Mouse (Mus musculus): ENCODE results near the gene Samm50.
A peak's percentile ranks its signal among the peaks of the same experiment; 100 is the strongest.
"Not testable (repeated sequence)": the region's sequence is repeated elsewhere in the genome, so short reads cannot be mapped to it uniquely, and the experiment has no call there.

Gene Samm50

GRCm38 (mm10) chr15:84192058-84192791 is at the start of gene Samm50:
Gene Samm50 (plus strand): TSS chr15:84192241.
- DNase-seq: peak; percentile 96

- no peak for DNase-seq
Measured at GRCm38 (mm10) chr15:84156158-84156557, 35.9 kb upstream of the Samm50 start.

GRCm38 (mm10) chr15:84157530-84157929 is 34.5 kb upstream of the Samm50 start:
- DNase-seq: not testable (repeated sequence)

- DNase-seq: no peak
Measured at GRCm38 (mm10) chr15:84161871-84162270, 30.2 kb upstream of the Samm50 start.

- no peak for DNase-seq
Measured at GRCm38 (mm10) chr15:84166818-84167217, 25.2 kb upstream of the Samm50 start.

- DNase-seq: peak; percentile 99
Measured at GRCm38 (mm10) chr15:84167600-84167999, 24.4 kb upstream of the Samm50 start, which contains the start of gene Pnpla3. Gene Pnpla3 (plus strand): TSS chr15:84167837.

GRCm38 (mm10) chr15:84168170-84169161 is 23.6 kb upstream of the Samm50 start:
- DNase-seq: no peak

GRCm38 (mm10) chr15:84169511-84169910 is 22.5 kb upstream of the Samm50 start:
- DNase-seq: no peak

GRCm38 (mm10) chr15:84171166-84171565 is 20.9 kb upstream of the Samm50 start:
- DNase-seq: no peak

GRCm38 (mm10) chr15:84178733-84179132 is 13.3 kb upstream of the Samm50 start:
- DNase-seq: no peak

GRCm38 (mm10) chr15:84182000-84182399 is 10.0 kb upstream of the Samm50 start:
- DNase-seq: no peak

GRCm38 (mm10) chr15:84183967-84184366 is 8.1 kb upstream of the Samm50 start:
- DNase-seq: no peak

- no peak for DNase-seq
Measured at GRCm38 (mm10) chr15:84186196-84186595, 5.8 kb upstream of the Samm50 start.

GRCm38 (mm10) chr15:84188887-84189530 is 3.0 kb upstream of the Samm50 start:
- DNase-seq: no peak

GRCm38 (mm10) chr15:84189881-84190280 is 2.2 kb upstream of the Samm50 start:
- DNase-seq: peak; percentile 40

- DNase-seq: no peak
Measured at GRCm38 (mm10) chr15:84191724-84192057, 350 bp upstream of the Samm50 start.

- DNase-seq: no peak
Measured at GRCm38 (mm10) chr15:84196486-84197165, 4.6 kb downstream of the Samm50 start.

GRCm38 (mm10) chr15:84207327-84207726 is 15.3 kb downstream of the Samm50 start:
- DNase-seq: no peak

GRCm38 (mm10) chr15:84209517-84210412 is 17.7 kb downstream of the Samm50 start:
- peak; percentile 50 for DNase-seq

- DNase-seq: no peak
Measured at GRCm38 (mm10) chr15:84210461-84210860, 18.4 kb downstream of the Samm50 start.

- DNase-seq: no peak
Measured at GRCm38 (mm10) chr15:84210941-84211340, 18.9 kb downstream of the Samm50 start.

Data from lung, postnatal 36 days (tissue).